Mouse (Mus musculus) stomach, embryonic 16.5 days (tissue): ENCODE data around the gene Stx18. TPM values are rescaled to one million over a fixed set of nuclear protein-coding genes. Genes with fewer than 3 reads are reported as not detected.

Experiments
- polyA plus RNA-seq: library from polyadenylated mRNA; unstranded; fragments of >200 nt; fragmentation: Nextera tagmentation; extraction: Ambion mirVana; gene quantifications from 2 replicates; pipeline ENCODE4 v1.2.1, GENCODE M21; 2015

Gene Stx18
- polyA plus RNA-seq, 1 experiment from 2014 or later, result 45.2 TPM

Other genes starting within 250 kb of the Stx18 start
- gene Msx1, start 214.2 kb upstream of the Stx18 start, polyA plus RNA-seq, result 2.0 and 2.5 TPM in 2 replicates
- 52.2 and 57.5 TPM in 2 replicates for gene Nsg1, start 121.2 kb downstream of the Stx18 start, polyA plus RNA-seq
- gene Zbtb49, start 181.7 kb downstream of the Stx18 start, polyA plus RNA-seq, result 10.5 and 11.4 TPM in 2 replicates
- gene Lyar, start 181.7 kb downstream of the Stx18 start, polyA plus RNA-seq, result 68.1 and 78.5 TPM in 2 replicates
- gene Tmem128, start 221.4 kb downstream of the Stx18 start, polyA plus RNA-seq, result 66.2 and 69.0 TPM in 2 replicates
- not detected in 2 replicates for gene Otop1, start 237.2 kb downstream of the Stx18 start, polyA plus RNA-seq